Mouse (Mus musculus) liver, embryonic 14.5 days (tissue): Measurements from ENCODE around the gene Qars. TPM values are rescaled to one million over a fixed set of nuclear protein-coding genes. Genes with fewer than 3 reads are reported as not detected.

ENCODE experiments used
- ATAC-seq: fragments of 200-750 bp; cut with Nextera tagmentation; 2 replicates; pipeline ENCODE4 v1.8.0; 2017; ENCODE audit warnings: moderate number of reproducible peaks, mild to moderate bottlenecking, moderate library complexity; ENCODE audit not compliant: insufficient read depth
- DNase-seq, 3 experiments: peaks; one replicate each; pipeline ENCODE4 v3.0.0-alpha.2; 2012 to 2013; ENCODE audit warnings: low read depth in 3 of 3, low spot score in 3 of 3
- H3K27ac ChIP-seq: fragments of 300-500 bp; sonication (generic); 2 replicates; pipeline ENCODE4 v1.5.1; 2014; ENCODE audit warnings: moderate library complexity, mild to moderate bottlenecking, control low read depth, inconsistent platforms
- H3K27me3 ChIP-seq: fragments of 300-500 bp; sonication (generic); 2 replicates; pipeline ENCODE4 v1.6.1; 2014; ENCODE audit warnings: mild to moderate bottlenecking, low read length, moderate library complexity; ENCODE audit not compliant: control insufficient read depth, insufficient read depth
- H3K36me3 ChIP-seq: fragments of 300-500 bp; sonication (generic); replicated peaks from 2 replicates; pipeline ENCODE4 v1.6.1; 2014; ENCODE audit warnings: low read depth; ENCODE audit not compliant: control insufficient read depth, insufficient read depth
- H3K4me1 ChIP-seq, 2 experiments: fragments of 200-500 bp in 1 of 2; fragments of 300-500 bp in 1 of 2; sonication (generic) in 1 of 2; replicated peaks; 2 replicates each; pipeline ENCODE4 v1.6.1; 2012 to 2014; ENCODE audit warnings: antibody characterized with exemption in 1 of 2, inconsistent platforms in 1 of 2, low read length in 1 of 2; ENCODE audit not compliant: control insufficient read depth in 2 of 2, insufficient read depth in 2 of 2
- H3K4me2 ChIP-seq: fragments of 300-500 bp; sonication (generic); 2 replicates; pipeline ENCODE4 v1.6.1; 2014; ENCODE audit warnings: low read depth, mild to moderate bottlenecking, control low read depth, moderate library complexity
- H3K4me3 ChIP-seq, 2 experiments: fragments of 200-500 bp in 1 of 2; fragments of 300-500 bp in 1 of 2; sonication (generic) in 1 of 2; 2 replicates each; pipeline ENCODE4 v1.5.1; 2012 to 2014; ENCODE audit warnings: low read depth in 2 of 2, low read length in 2 of 2, mild to moderate bottlenecking in 2 of 2, control low read depth in 1 of 2, inconsistent platforms in 1 of 2, moderate library complexity in 1 of 2; ENCODE audit not compliant: insufficient read depth in 1 of 2
- H3K9ac ChIP-seq: fragments of 300-500 bp; sonication (generic); replicated peaks from 2 replicates; pipeline ENCODE4 v1.6.1; 2014; ENCODE audit warnings: mild to moderate bottlenecking, control low read depth, moderate library complexity
- H3K9me3 ChIP-seq: fragments of 300-500 bp; sonication (generic); 2 replicates; pipeline ENCODE4 v1.6.1; 2016; ENCODE audit warnings: low read length, mixed read lengths; ENCODE audit not compliant: control insufficient read depth
- CTCF ChIP-seq: IDR thresholded peaks from 2 replicates; pipeline ENCODE4 v1.5.1; 2016; ENCODE audit warnings: antibody characterized with exemption, low read depth, control low read depth
- EP300 ChIP-seq: IDR thresholded peaks from 2 replicates; pipeline ENCODE4 v1.6.1; 2016; ENCODE audit warnings: antibody characterized with exemption, low read depth
- WGBS: fragments of 180-500 bp; shearing (Covaris S2); extraction: QIAGEN DNeasy Blood & Tissue Kit; methylation state at CpG from one replicate; pipeline ENCODE4 v1.1.7; 2014; ENCODE audit not compliant: insufficient replicate concordance; 5-methylcytosine and 5-hydroxymethylcytosine counted together
- polyA plus RNA-seq, 2 experiments: library from polyadenylated mRNA; depleted of rRNA in 1 of 2; stranded (reverse) in 1 of 2; unstranded in 1 of 2; fragments of >200 nt; fragmentation: Nextera tagmentation in 1 of 2; extraction: Ambion mirVana in 1 of 2; gene quantifications; 2 replicates each; pipeline versions ENCODE4 v1.2.1 to v1.2.3; 2012 to 2014

Qars gene
- polyA plus RNA-seq, 2 experiments, result 65.8 to 88.6 TPM

- DNase-seq (no peak), ATAC-seq (no peak)
- no peaks in the 10 kb centered on the region for H3K9me3 ChIP-seq
- 92% methylated on average over 4 of the region's 4 CpGs for WGBS
- no peaks in the 10 kb centered on the region for H3K27me3 ChIP-seq
- no peak overlapping the region for H3K9ac ChIP-seq
- H3K36me3 ChIP-seq, result peaks cover 33% of the 10 kb centered on the region
- no peak overlapping the region for H3K4me3 ChIP-seq
- no peak overlapping the region for H3K27ac ChIP-seq
- TF ChIP-seq EP300 (no peak), CTCF (no peak)
- H3K4me2 ChIP-seq, result no peak overlapping the region
- peaks cover 3 to 13% of the 10 kb centered on the region in 2 experiments; a peak in 3 of 4 replicates for H3K4me1 ChIP-seq
Observed at GRCm38 (mm10) chr9:108523341-108523740, 15.8 kb downstream of the Qars start.

GRCm38 (mm10) chr9:108525400-108525799, 17.9 kb downstream of the Qars start:
- Histone ChIP-seq H3K4me1 (no peaks in the 10 kb centered on the region), H3K9ac (no peak overlapping the region), H3K27ac (no peak overlapping the region), H3K4me3 (no peak overlapping the region), H3K36me3 (peaks cover 43% of the 10 kb centered on the region), H3K9me3 (no peaks in the 10 kb centered on the region), H3K4me2 (no peak overlapping the region), H3K27me3 (no peaks in the 10 kb centered on the region)
- TF ChIP-seq EP300 (no peak), CTCF (no peak)
- WGBS, result 76% methylated on average over 3 of the region's 3 CpGs
- no peak for DNase-seq
- ATAC-seq, result no peak

GRCm38 (mm10) chr9:108530954-108531353, 23.4 kb downstream of the Qars start:
- Histone ChIP-seq H3K27ac (no peak overlapping the region), H3K9ac (no peak overlapping the region), H3K4me1 (no peaks in the 10 kb centered on the region), H3K27me3 (no peaks in the 10 kb centered on the region), H3K9me3 (no peaks in the 10 kb centered on the region), H3K36me3 (peaks cover 77% of the 10 kb centered on the region), H3K4me3 (no peak overlapping the region), H3K4me2 (no peak overlapping the region)
- ATAC-seq (no peak), DNase-seq (no peak)
- WGBS, result 81% methylated on average over 1 of the region's 1 CpGs
- TF ChIP-seq CTCF (no peak), EP300 (no peak)

GRCm38 (mm10) chr9:108531496-108531895, 24.0 kb downstream of the Qars start:
- Histone ChIP-seq H3K36me3 (peaks cover 82% of the 10 kb centered on the region), H3K27me3 (no peaks in the 10 kb centered on the region), H3K4me3 (no peak overlapping the region), H3K9me3 (no peaks in the 10 kb centered on the region), H3K4me1 (no peaks in the 10 kb centered on the region), H3K9ac (no peak overlapping the region), H3K27ac (no peak overlapping the region), H3K4me2 (no peak overlapping the region)
- 80% methylated on average over 1 of the region's 1 CpGs for WGBS
- no peak for DNase-seq
- TF ChIP-seq CTCF (no peak), EP300 (no peak)
- no peak for ATAC-seq

- Histone ChIP-seq H3K4me1 (no peaks in the 10 kb centered on the region), H3K9ac (no peak overlapping the region), H3K9me3 (no peaks in the 10 kb centered on the region), H3K36me3 (peaks cover 77% of the 10 kb centered on the region), H3K27me3 (no peaks in the 10 kb centered on the region), H3K4me3 (no peak overlapping the region), H3K4me2 (no peak overlapping the region), H3K27ac (no peak overlapping the region)
- no peak for ATAC-seq
- TF ChIP-seq CTCF (no peak), EP300 (no peak)
- no peak for DNase-seq
Observed at GRCm38 (mm10) chr9:108540846-108541245, 33.3 kb downstream of the Qars start.

- DNase-seq (no peak), ATAC-seq (no peak)
- TF ChIP-seq CTCF (no peak), EP300 (no peak)
- WGBS, result 94% methylated on average over 3 of the region's 3 CpGs
- Histone ChIP-seq H3K4me1 (peaks cover 2 to 4% of the 10 kb centered on the region in 2 experiments; a peak in 2 of 4 replicates), H3K4me3 (no peak overlapping the region), H3K9ac (no peak overlapping the region), H3K36me3 (peaks cover 81% of the 10 kb centered on the region), H3K9me3 (no peaks in the 10 kb centered on the region), H3K4me2 (no peak overlapping the region), H3K27me3 (no peaks in the 10 kb centered on the region), H3K27ac (no peak overlapping the region)
Observed at GRCm38 (mm10) chr9:108545986-108546385, 38.5 kb downstream of the Qars start.
